Mouse (Mus musculus) neural tube, embryonic 15.5 days (tissue): ENCODE measurements around the gene Obsl1. TPM values are rescaled to one million over a fixed set of nuclear protein-coding genes. Genes with fewer than 3 reads are reported as not detected.

Experiments
- ATAC-seq: fragments of 200-750 bp; cut with Nextera tagmentation; 2 replicates; pipeline ENCODE4 v1.8.0; 2017; ENCODE audit warnings: mild to moderate bottlenecking, moderate TSS enrichment, moderate library complexity; ENCODE audit not compliant: low FRiP score
- H3K27ac ChIP-seq: fragments of 300-500 bp; sonication (generic); replicated peaks from 2 replicates; pipeline ENCODE4 v1.5.1; 2015; ENCODE audit warnings: mild to moderate bottlenecking, inconsistent platforms
- H3K27me3 ChIP-seq: fragments of 300-500 bp; sonication (generic); replicated peaks from 2 replicates; pipeline ENCODE4 v1.6.1; 2015; ENCODE audit warnings: inconsistent platforms
- H3K36me3 ChIP-seq: fragments of 300-500 bp; sonication (generic); 2 replicates; pipeline ENCODE4 v1.6.1; 2015; ENCODE audit warnings: inconsistent platforms
- H3K4me1 ChIP-seq: fragments of 300-500 bp; sonication (generic); 2 replicates; pipeline ENCODE4 v1.6.1; 2015; ENCODE audit warnings: inconsistent platforms
- H3K4me2 ChIP-seq: fragments of 300-500 bp; sonication (generic); 2 replicates; pipeline ENCODE4 v1.6.1; 2015; ENCODE audit warnings: inconsistent platforms, mild to moderate bottlenecking, moderate library complexity
- H3K4me3 ChIP-seq: fragments of 300-500 bp; sonication (generic); replicated peaks from 2 replicates; pipeline ENCODE4 v1.5.1; 2015; ENCODE audit warnings: mild to moderate bottlenecking, inconsistent platforms
- H3K9ac ChIP-seq: fragments of 300-500 bp; sonication (generic); replicated peaks from 2 replicates; pipeline ENCODE4 v1.6.1; 2015; ENCODE audit warnings: mild to moderate bottlenecking, inconsistent platforms
- H3K9me3 ChIP-seq: fragments of 300-500 bp; sonication (generic); replicated peaks from 2 replicates; pipeline ENCODE4 v1.6.1; 2016; ENCODE audit warnings: inconsistent platforms
- WGBS: fragments of 180-500 bp; shearing (Covaris S2); methylation state at CpG from one replicate; pipeline ENCODE4 v1.1.7; 2015; ENCODE audit warnings: mixed read lengths; 5-methylcytosine and 5-hydroxymethylcytosine counted together
- polyA plus RNA-seq: library from polyadenylated mRNA; unstranded; fragments of >200 nt; fragmentation: Nextera tagmentation; extraction: Ambion mirVana; gene quantifications from 2 replicates; pipeline ENCODE4 v1.2.1, GENCODE M21; 2015

Gene Obsl1
- polyA plus RNA-seq, 1 experiment from 2014 or later, result 33.1 TPM

GRCm38 (mm10) chr1:75516703-75517380 is 10.6 kb upstream of the Obsl1 start:
- Histone ChIP-seq H3K9me3 (no peaks in the 10 kb centered on the region), H3K36me3 (no peaks in the 10 kb centered on the region), H3K4me1 (peaks cover 3% of the 10 kb centered on the region; the same call in 1 of the 2 replicates), H3K27ac (no peak overlapping the region), H3K4me2 (no peak overlapping the region), H3K9ac (no peak overlapping the region), H3K27me3 (no peaks in the 10 kb centered on the region), H3K4me3 (no peak overlapping the region)
- no peak for ATAC-seq
- 84% methylated on average over 15 of the region's 15 CpGs for WGBS

- no peak overlapping the region for H3K9ac ChIP-seq
- no peaks in the 10 kb centered on the region for H3K9me3 ChIP-seq
- no peak overlapping the region for H3K4me3 ChIP-seq
- 0 out of 2 replicates have a peak, but pooled peaks cover 4% of the 10 kb centered on the region for H3K27me3 ChIP-seq
- WGBS, result 92% methylated on average over 3 of the region's 3 CpGs
- H3K4me1 ChIP-seq, result peaks cover 6% of the 10 kb centered on the region; the same call in 1 of the 2 replicates
- H3K27ac ChIP-seq, result no peak overlapping the region
- no peaks in the 10 kb centered on the region for H3K36me3 ChIP-seq
- no peak overlapping the region for H3K4me2 ChIP-seq
- no peak for ATAC-seq
These were observed 6.3 kb upstream of the Obsl1 start for GRCm38 (mm10) chr1:75512550-75512949.

- Histone ChIP-seq H3K4me3 (no peak overlapping the region), H3K4me1 (peaks cover 15% of the 10 kb centered on the region), H3K9ac (no peak overlapping the region), H3K4me2 (no peak overlapping the region), H3K36me3 (no peaks in the 10 kb centered on the region), H3K27me3 (0 out of 2 replicates have a peak, but pooled peaks cover 4% of the 10 kb centered on the region), H3K9me3 (no peaks in the 10 kb centered on the region), H3K27ac (no peak overlapping the region)
- WGBS, result 74% methylated on average over 4 of the region's 4 CpGs
- ATAC-seq, result no peak
These were observed 5.4 kb upstream of the Obsl1 start for GRCm38 (mm10) chr1:75511437-75512210.

- Histone ChIP-seq H3K9ac (no peak overlapping the region), H3K4me1 (peaks cover 19% of the 10 kb centered on the region), H3K36me3 (no peaks in the 10 kb centered on the region), H3K4me2 (no peak overlapping the region), H3K4me3 (no peak overlapping the region), H3K9me3 (no peaks in the 10 kb centered on the region), H3K27me3 (0 out of 2 replicates have a peak, but pooled peaks cover 4% of the 10 kb centered on the region), H3K27ac (no peak overlapping the region)
- ATAC-seq, result no peak
- WGBS, result 73% methylated on average over 5 of the region's 5 CpGs
These were observed 3.9 kb upstream of the Obsl1 start for GRCm38 (mm10) chr1:75510154-75510553.

GRCm38 (mm10) chr1:75509586-75509985 is 3.3 kb upstream of the Obsl1 start:
- Histone ChIP-seq H3K27ac (no peak overlapping the region), H3K4me2 (no peak overlapping the region), H3K36me3 (no peaks in the 10 kb centered on the region), H3K4me1 (peaks cover 24% of the 10 kb centered on the region), H3K9ac (no peak overlapping the region), H3K4me3 (no peak overlapping the region), H3K9me3 (no peaks in the 10 kb centered on the region), H3K27me3 (0 out of 2 replicates have a peak, but pooled peaks cover 4% of the 10 kb centered on the region)
- no peak for ATAC-seq
- WGBS, result 54% methylated on average over 20 of the region's 20 CpGs

- H3K9ac ChIP-seq, result peak within 1 kb of the TSS; percentile 94
These were observed 754 bp upstream of the Obsl1 start, which contains the start of gene Inha for GRCm38 (mm10) chr1:75507006-75507405. Gene Inha, plus strand, starts transcription at chr1:75507077.

GRCm38 (mm10) chr1:75505159-75505955 is 895 bp downstream of the Obsl1 start:
- peak overlapping the region; percentile 79 for H3K4me3 ChIP-seq
- peak; percentile 88 for ATAC-seq
- WGBS, result under 1% methylated on average over 80 of the region's 84 CpGs

More at GRCm38 (mm10) chr1:75507006-75507405, 754 bp upstream of the Obsl1 start, which contains the start of gene Inha:
- Histone ChIP-seq H3K36me3 (peaks cover 5% of the 10 kb centered on the region), H3K4me1 (peaks cover 37% of the 10 kb centered on the region), H3K27me3 (0 out of 2 replicates have a peak, but pooled peaks cover 4% of the 10 kb centered on the region), H3K4me2 (peak within 1 kb of the TSS; percentile 92), H3K9me3 (no peaks in the 10 kb centered on the region), H3K4me3 (peak within 1 kb of the TSS; percentile 79), H3K27ac (peak within 1 kb of the TSS; percentile 89)
- 80% methylated on average over 10 of the region's 10 CpGs for WGBS
- no peak for ATAC-seq

GRCm38 (mm10) chr1:75504256-75505045 is 1.8 kb downstream of the Obsl1 start:
- H3K4me2 ChIP-seq, result peak overlapping the region; percentile 92
- peak overlapping the region; percentile 89 for H3K27ac ChIP-seq
- H3K9ac ChIP-seq, result peak overlapping the region; percentile 94
- H3K36me3 ChIP-seq, result peaks cover 28% of the 10 kb centered on the region
- WGBS, result 65% methylated on average over 9 of the region's 9 CpGs
- no peak for ATAC-seq
- peak overlapping the region; percentile 79 for H3K4me3 ChIP-seq
- peaks cover 37% of the 10 kb centered on the region for H3K4me1 ChIP-seq
- 0 out of 2 replicates have a peak, but pooled peaks cover 2% of the 10 kb centered on the region for H3K27me3 ChIP-seq
- H3K9me3 ChIP-seq, result no peaks in the 10 kb centered on the region

More at GRCm38 (mm10) chr1:75505159-75505955, 895 bp downstream of the Obsl1 start:
- Histone ChIP-seq H3K27ac (peak overlapping the region; percentile 89), H3K9me3 (no peaks in the 10 kb centered on the region), H3K4me1 (peaks cover 37% of the 10 kb centered on the region), H3K36me3 (peaks cover 21% of the 10 kb centered on the region), H3K9ac (peak overlapping the region; percentile 94), H3K4me2 (peak overlapping the region; percentile 92), H3K27me3 (0 out of 2 replicates have a peak, but pooled peaks cover 4% of the 10 kb centered on the region)

- Histone ChIP-seq H3K4me1 (peaks cover 37% of the 10 kb centered on the region), H3K27me3 (no peaks in the 10 kb centered on the region), H3K27ac (no peak overlapping the region), H3K4me2 (peak overlapping the region; percentile 92; the same call in 1 of the 2 replicates), H3K36me3 (peaks cover 37% of the 10 kb centered on the region), H3K9ac (no peak overlapping the region), H3K9me3 (no peaks in the 10 kb centered on the region), H3K4me3 (no peak overlapping the region)
- no peak for ATAC-seq
- 73% methylated on average over 23 of the region's 23 CpGs for WGBS
These were observed 2.6 kb downstream of the Obsl1 start for GRCm38 (mm10) chr1:75503651-75503980.

GRCm38 (mm10) chr1:75502945-75503650 is 3.2 kb downstream of the Obsl1 start:
- WGBS, result 88% methylated on average over 24 of the region's 25 CpGs
- Histone ChIP-seq H3K9me3 (no peaks in the 10 kb centered on the region), H3K36me3 (peaks cover 41% of the 10 kb centered on the region), H3K4me1 (peaks cover 37% of the 10 kb centered on the region), H3K9ac (no peak overlapping the region), H3K27me3 (no peaks in the 10 kb centered on the region), H3K4me2 (no peak overlapping the region), H3K27ac (no peak overlapping the region), H3K4me3 (no peak overlapping the region)
- ATAC-seq, result no peak
